Mouse (Mus musculus) embryonic fibroblast, embryonic 13.5 days (primary cell): Measurements from ENCODE around the gene Hoxc4.

Experiments
- CTCF ChIP-seq: IDR thresholded peaks from 2 replicates; pipeline ENCODE4 v1.5.1; 2011; ENCODE audit warnings: mild to moderate bottlenecking, control low read depth, low read length, moderate library complexity, borderline replicate concordance; ENCODE audit not compliant: insufficient read depth
- POLR2A ChIP-seq: IDR thresholded peaks from 2 replicates; pipeline ENCODE4 v1.6.1; 2011; ENCODE audit warnings: low read depth, mild to moderate bottlenecking, control low read depth, low read length, moderate library complexity

DNA sequence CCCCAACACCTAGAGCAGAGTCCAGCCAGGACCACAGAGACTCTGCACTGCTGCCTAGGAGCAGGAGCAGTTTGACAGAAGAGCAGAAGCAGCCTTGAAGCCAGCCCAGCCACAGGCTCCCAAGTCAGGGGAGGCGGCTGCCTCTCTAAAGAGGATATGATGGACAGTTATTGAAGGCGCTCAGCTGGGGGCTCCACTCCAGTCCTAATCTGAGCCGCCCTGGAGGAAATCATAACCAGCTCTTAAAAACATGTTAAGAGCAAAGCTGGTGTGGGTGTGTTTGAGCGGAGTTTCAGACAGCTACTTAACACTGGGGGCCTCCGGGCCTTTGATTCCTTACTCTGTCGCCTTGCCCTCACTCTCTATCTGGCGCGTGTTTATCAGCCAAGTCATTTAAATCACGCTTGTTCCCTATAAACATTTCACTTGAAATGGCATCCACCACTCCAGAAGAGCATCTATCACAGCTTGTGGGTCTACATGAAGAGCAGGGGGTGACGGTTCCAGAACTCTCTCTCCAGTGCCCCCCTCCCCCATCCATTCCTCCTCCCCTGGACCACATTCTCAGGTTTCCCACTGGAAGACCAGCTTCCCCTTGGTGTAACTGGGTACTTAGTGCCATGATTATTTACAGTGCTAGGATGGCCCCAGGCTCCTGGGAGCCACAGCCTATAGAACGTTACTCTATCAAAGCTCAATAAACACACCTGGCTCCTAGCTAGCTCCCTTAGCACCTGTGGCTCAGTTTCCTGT is 56.1 kb downstream of the Hoxc4 start:
- no peak for TF ChIP-seq CTCF
- no peak for TF ChIP-seq POLR2A
